Mouse (Mus musculus) E14TG2a.4 (cell line): ENCODE measurements around the gene Aggf1.

Experiments
- CTCF ChIP-seq: conservative IDR thresholded peaks from 2 replicates; pipeline ENCODE4 v1.5.1; 2014; ENCODE audit warnings: low read length
- NANOG ChIP-seq: IDR thresholded peaks from 2 replicates; pipeline ENCODE4 v1.6.1; 2014; ENCODE audit warnings: borderline replicate concordance, low read length, mixed read lengths
- POU5F1 ChIP-seq: IDR thresholded peaks from 2 replicates; pipeline ENCODE4 v1.6.1; 2014; ENCODE audit warnings: low read length, borderline replicate concordance

DNA sequence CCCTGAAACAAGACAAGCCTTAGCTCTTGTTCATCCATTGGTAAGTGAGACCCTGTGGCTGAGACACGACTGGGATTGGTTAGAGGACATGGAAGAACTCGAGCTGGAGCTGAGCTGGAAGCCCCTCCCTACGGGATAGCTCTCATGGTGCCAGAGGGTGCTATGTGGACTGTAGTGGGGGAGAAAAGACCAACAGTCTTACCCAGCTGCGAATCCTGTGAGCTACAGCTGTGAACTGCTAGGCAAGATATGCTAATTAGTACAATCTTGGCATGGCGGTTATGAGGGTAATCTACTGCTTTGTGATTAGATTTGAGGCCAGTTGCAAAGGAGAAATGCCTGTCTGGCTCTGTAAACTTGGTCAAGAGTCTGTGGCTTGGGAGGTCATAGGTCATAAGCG lies 56.0 kb downstream of the Aggf1 start:
- TF ChIP-seq CTCF: no peak
- TF ChIP-seq NANOG: no peak
- no peak for TF ChIP-seq POU5F1
